Mouse (Mus musculus): ENCODE data around the gene Fgfbp3. TPM values are rescaled to one million over a fixed set of nuclear protein-coding genes. Genes with fewer than 3 reads are reported as not detected.
"Not testable (repeated sequence)": the region's sequence is repeated elsewhere in the genome, so short reads cannot be mapped to it uniquely, and the experiment has no call there.

The Fgfbp3 gene
- 3.3 and 4.1 TPM in 2 replicates for polyA plus RNA-seq (2014; fragmentation: Nextera tagmentation; extraction: Ambion mirVana)

GRCm38 (mm10) chr19:36919466-36919865, at the start of gene Fgfbp3:
TSS of gene Fgfbp3 (minus strand) at chr19:36919615.
- Histone ChIP-seq H3K4me3 (ENCODE audit: low read depth, low read length) (peak within 1 kb of the TSS; percentile 94), H3K36me3 (ENCODE audit: control insufficient read depth, insufficient read depth, low read length) (no peaks in the 10 kb centered on the region), H3K9ac (ENCODE audit: low read depth, low read length) (peak within 1 kb of the TSS; percentile 91), H3K4me2 (ENCODE audit: low read depth, low read length) (peak within 1 kb of the TSS; percentile 85), H3K9me3 (ENCODE audit: control insufficient read depth, low read length) (no peaks in the 10 kb centered on the region), H3K4me1 (ENCODE audit: control insufficient read depth, insufficient read depth, low read length) (0 out of 2 replicates have a peak, but pooled peaks cover 3% of the 10 kb centered on the region), H3K27ac (replicated peaks; ENCODE audit: low read depth, low read length) (peak within 1 kb of the TSS; percentile 87), H3K27me3 (replicated peaks; ENCODE audit: control insufficient read depth, insufficient read depth, low read length) (no peaks in the 10 kb centered on the region)
- DNase-seq (ENCODE audit: low spot score): no peak
- WGBS: 9% methylated on average over 12 of the region's 12 CpGs
- no peak for ATAC-seq (ENCODE audit: low read depth)

GRCm38 (mm10) chr19:36962544-36963260, 43.3 kb upstream of the Fgfbp3 start:
- not testable (repeated sequence) for DNase-seq (ENCODE audit: low spot score); H3K27me3 ChIP-seq (replicated peaks; ENCODE audit: control insufficient read depth, insufficient read depth, low read length); H3K4me3 ChIP-seq (ENCODE audit: low read depth, low read length); H3K4me1 ChIP-seq (ENCODE audit: control insufficient read depth, insufficient read depth, low read length); H3K9ac ChIP-seq (ENCODE audit: low read depth, low read length); ATAC-seq (ENCODE audit: low read depth); H3K4me2 ChIP-seq (ENCODE audit: low read depth, low read length); H3K9me3 ChIP-seq (ENCODE audit: control insufficient read depth, low read length); H3K27ac ChIP-seq (replicated peaks; ENCODE audit: low read depth, low read length)
- H3K36me3 ChIP-seq (ENCODE audit: control insufficient read depth, insufficient read depth, low read length): peaks cover 64% of the 10 kb centered on the region
- WGBS: 85% methylated on average over 6 of the region's 6 CpGs

- no peak overlapping the region for H3K4me2 ChIP-seq (ENCODE audit: low read depth, low read length)
- H3K36me3 ChIP-seq (ENCODE audit: control insufficient read depth, insufficient read depth, low read length): peaks cover 69% of the 10 kb centered on the region
- DNase-seq (ENCODE audit: low spot score) (no peak), ATAC-seq (ENCODE audit: low read depth) (no peak)
- H3K9ac ChIP-seq (ENCODE audit: low read depth, low read length): no peak overlapping the region
- WGBS: 93% methylated on average over 1 of the region's 1 CpGs
- no peaks in the 10 kb centered on the region for H3K9me3 ChIP-seq (ENCODE audit: control insufficient read depth, low read length)
- no peaks in the 10 kb centered on the region for H3K27me3 ChIP-seq (replicated peaks; ENCODE audit: control insufficient read depth, insufficient read depth, low read length)
- H3K4me1 ChIP-seq (ENCODE audit: control insufficient read depth, insufficient read depth, low read length): no peaks in the 10 kb centered on the region
- H3K4me3 ChIP-seq (ENCODE audit: low read depth, low read length): no peak overlapping the region
- H3K27ac ChIP-seq (replicated peaks; ENCODE audit: low read depth, low read length): no peak overlapping the region
These were observed 41.9 kb upstream of the Fgfbp3 start for GRCm38 (mm10) chr19:36961320-36961719.

- Histone ChIP-seq H3K9ac (ENCODE audit: low read depth, low read length) (no peak overlapping the region), H3K4me2 (ENCODE audit: low read depth, low read length) (no peak overlapping the region), H3K4me1 (ENCODE audit: control insufficient read depth, insufficient read depth, low read length) (no peaks in the 10 kb centered on the region), H3K36me3 (ENCODE audit: control insufficient read depth, insufficient read depth, low read length) (peaks cover 57% of the 10 kb centered on the region), H3K27me3 (replicated peaks; ENCODE audit: control insufficient read depth, insufficient read depth, low read length) (no peaks in the 10 kb centered on the region), H3K4me3 (ENCODE audit: low read depth, low read length) (no peak overlapping the region), H3K9me3 (ENCODE audit: control insufficient read depth, low read length) (no peaks in the 10 kb centered on the region), H3K27ac (replicated peaks; ENCODE audit: low read depth, low read length) (no peak overlapping the region)
- ATAC-seq (ENCODE audit: low read depth) (no peak), DNase-seq (ENCODE audit: low spot score) (no peak)
- 90% methylated on average over 4 of the region's 4 CpGs for WGBS
These were observed 38.9 kb upstream of the Fgfbp3 start for GRCm38 (mm10) chr19:36958331-36958730.

GRCm38 (mm10) chr19:36953637-36954206, 34.3 kb upstream of the Fgfbp3 start:
- Histone ChIP-seq H3K4me3 (ENCODE audit: low read depth, low read length) (no peak overlapping the region), H3K4me2 (ENCODE audit: low read depth, low read length) (no peak overlapping the region), H3K27ac (replicated peaks; ENCODE audit: low read depth, low read length) (no peak overlapping the region), H3K27me3 (replicated peaks; ENCODE audit: control insufficient read depth, insufficient read depth, low read length) (no peaks in the 10 kb centered on the region), H3K4me1 (ENCODE audit: control insufficient read depth, insufficient read depth, low read length) (no peaks in the 10 kb centered on the region), H3K9ac (ENCODE audit: low read depth, low read length) (no peak overlapping the region), H3K36me3 (ENCODE audit: control insufficient read depth, insufficient read depth, low read length) (peaks cover 22% of the 10 kb centered on the region), H3K9me3 (ENCODE audit: control insufficient read depth, low read length) (no peaks in the 10 kb centered on the region)
- ATAC-seq (ENCODE audit: low read depth) (no peak), DNase-seq (ENCODE audit: low spot score) (no peak)
- 66% methylated on average over 4 of the region's 4 CpGs for WGBS

DNA sequence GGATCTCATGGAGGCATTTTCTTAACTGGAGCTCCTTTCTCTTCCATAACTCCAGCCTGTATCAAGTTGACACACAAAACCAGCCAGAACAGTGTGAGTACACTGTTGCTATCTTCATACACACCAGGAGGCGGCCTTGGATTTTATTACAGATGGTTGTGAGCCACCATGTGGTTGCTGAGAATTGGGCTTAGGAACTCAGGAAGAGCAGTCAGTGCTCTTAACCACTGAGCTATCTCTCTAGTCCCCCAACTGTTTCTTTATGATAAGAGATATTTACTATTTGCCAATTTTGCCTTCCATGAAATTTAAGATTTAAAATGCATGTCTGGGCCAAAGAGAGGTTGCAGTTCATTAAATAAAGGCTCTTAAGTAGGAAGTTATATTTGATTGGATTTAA, 20.6 kb upstream of the Fgfbp3 start:
- Histone ChIP-seq H3K36me3 (ENCODE audit: control insufficient read depth, insufficient read depth, low read length) (no peaks in the 10 kb centered on the region), H3K9me3 (ENCODE audit: control insufficient read depth, low read length) (no peaks in the 10 kb centered on the region), H3K4me2 (ENCODE audit: low read depth, low read length) (no peak overlapping the region), H3K27me3 (replicated peaks; ENCODE audit: control insufficient read depth, insufficient read depth, low read length) (no peaks in the 10 kb centered on the region), H3K27ac (replicated peaks; ENCODE audit: low read depth, low read length) (no peak overlapping the region), H3K4me1 (ENCODE audit: control insufficient read depth, insufficient read depth, low read length) (no peaks in the 10 kb centered on the region), H3K4me3 (ENCODE audit: low read depth, low read length) (no peak overlapping the region), H3K9ac (ENCODE audit: low read depth, low read length) (no peak overlapping the region)
- 83% methylated on average over 1 of the region's 1 CpGs for WGBS
- ATAC-seq (ENCODE audit: low read depth) (no peak), DNase-seq (ENCODE audit: low spot score) (no peak)

DNA sequence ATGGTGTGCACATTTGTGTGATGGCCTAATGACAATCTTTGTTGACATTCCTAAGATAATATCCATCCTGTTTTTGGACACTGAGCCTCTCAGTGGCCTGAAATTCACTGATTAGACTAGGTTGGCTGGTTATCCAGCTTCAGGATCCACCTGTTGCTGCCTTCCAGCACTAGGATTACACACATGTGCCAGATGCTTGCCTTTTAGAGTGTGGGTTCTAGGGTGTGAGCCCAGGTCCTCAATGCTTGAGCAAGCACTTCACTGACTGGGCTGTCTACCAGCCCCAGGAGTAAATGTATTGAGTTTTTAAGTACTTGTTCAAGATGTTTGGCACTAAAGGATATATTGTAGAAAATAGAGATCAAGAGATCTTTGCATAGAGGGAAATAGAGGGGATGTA, 18.6 kb upstream of the Fgfbp3 start:
- H3K27ac ChIP-seq (replicated peaks; ENCODE audit: low read depth, low read length): no peak overlapping the region
- H3K9ac ChIP-seq (ENCODE audit: low read depth, low read length): no peak overlapping the region
- ATAC-seq (ENCODE audit: low read depth) (no peak), DNase-seq (ENCODE audit: low spot score) (no peak)
- no peak overlapping the region for H3K4me3 ChIP-seq (ENCODE audit: low read depth, low read length)
- no peaks in the 10 kb centered on the region for H3K36me3 ChIP-seq (ENCODE audit: control insufficient read depth, insufficient read depth, low read length)
- no peaks in the 10 kb centered on the region for H3K4me1 ChIP-seq (ENCODE audit: control insufficient read depth, insufficient read depth, low read length)
- no peaks in the 10 kb centered on the region for H3K27me3 ChIP-seq (replicated peaks; ENCODE audit: control insufficient read depth, insufficient read depth, low read length)
- no peak overlapping the region for H3K4me2 ChIP-seq (ENCODE audit: low read depth, low read length)
- H3K9me3 ChIP-seq (ENCODE audit: control insufficient read depth, low read length): no peaks in the 10 kb centered on the region

DNA sequence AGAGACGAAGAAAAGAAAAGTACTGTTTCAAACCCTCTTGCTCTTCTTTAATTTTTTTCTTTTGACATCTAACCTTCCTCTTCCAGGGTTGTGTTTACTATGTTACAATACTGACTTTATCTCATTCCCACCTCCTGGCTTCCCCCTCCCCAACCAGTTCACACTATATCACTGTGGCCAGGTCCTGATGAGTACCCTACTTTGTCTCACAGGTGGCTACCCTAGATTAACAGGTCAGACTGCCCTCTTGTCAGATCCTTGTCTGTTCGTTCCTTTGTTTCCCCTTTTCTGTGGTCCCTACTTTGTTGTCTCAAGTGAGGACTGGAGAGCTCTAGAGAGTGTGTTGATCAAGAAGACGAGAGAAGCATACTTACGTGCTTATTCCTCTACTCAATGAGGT, 16.9 kb upstream of the Fgfbp3 start:
- Histone ChIP-seq H3K4me2 (ENCODE audit: low read depth, low read length) (no peak overlapping the region), H3K4me3 (ENCODE audit: low read depth, low read length) (no peak overlapping the region), H3K36me3 (ENCODE audit: control insufficient read depth, insufficient read depth, low read length) (no peaks in the 10 kb centered on the region), H3K9ac (ENCODE audit: low read depth, low read length) (no peak overlapping the region), H3K27ac (replicated peaks; ENCODE audit: low read depth, low read length) (no peak overlapping the region), H3K9me3 (ENCODE audit: control insufficient read depth, low read length) (no peaks in the 10 kb centered on the region), H3K27me3 (replicated peaks; ENCODE audit: control insufficient read depth, insufficient read depth, low read length) (no peaks in the 10 kb centered on the region), H3K4me1 (ENCODE audit: control insufficient read depth, insufficient read depth, low read length) (no peaks in the 10 kb centered on the region)
- ATAC-seq (ENCODE audit: low read depth): no peak
- 89% methylated on average over 4 of the region's 4 CpGs for WGBS
- DNase-seq (ENCODE audit: low spot score): no peak

DNA sequence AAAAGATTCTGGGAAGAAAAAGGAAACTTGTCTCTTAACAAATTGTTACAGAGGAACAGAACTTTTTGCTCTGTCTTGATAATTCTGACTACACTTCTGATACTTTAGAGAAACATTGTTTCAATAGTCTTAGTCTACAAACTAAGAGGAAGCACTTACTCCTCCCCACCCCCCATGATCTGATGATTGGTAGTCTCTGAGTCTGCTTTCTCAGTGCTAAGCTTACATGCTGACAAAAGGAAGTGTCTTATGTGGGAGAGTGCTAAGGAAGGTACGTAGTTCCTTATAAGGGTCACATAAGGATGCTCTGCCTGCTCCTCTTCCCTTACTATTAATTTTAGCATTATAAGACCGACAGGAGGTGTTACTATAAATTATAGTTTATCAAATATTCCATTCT, 13.2 kb upstream of the Fgfbp3 start:
- no peaks in the 10 kb centered on the region for H3K27me3 ChIP-seq (replicated peaks; ENCODE audit: control insufficient read depth, insufficient read depth, low read length)
- no peak overlapping the region for H3K27ac ChIP-seq (replicated peaks; ENCODE audit: low read depth, low read length)
- no peak for DNase-seq (ENCODE audit: low spot score)
- H3K4me3 ChIP-seq (ENCODE audit: low read depth, low read length): no peak overlapping the region
- ATAC-seq (ENCODE audit: low read depth): no peak
- no peaks in the 10 kb centered on the region for H3K36me3 ChIP-seq (ENCODE audit: control insufficient read depth, insufficient read depth, low read length)
- H3K9ac ChIP-seq (ENCODE audit: low read depth, low read length): no peak overlapping the region
- peaks cover 2% of the 10 kb centered on the region; the same call in 1 of the 2 replicates for H3K4me1 ChIP-seq (ENCODE audit: control insufficient read depth, insufficient read depth, low read length)
- no peaks in the 10 kb centered on the region for H3K9me3 ChIP-seq (ENCODE audit: control insufficient read depth, low read length)
- no peak overlapping the region for H3K4me2 ChIP-seq (ENCODE audit: low read depth, low read length)
- WGBS: 81% methylated on average over 2 of the region's 2 CpGs
